Mouse (Mus musculus) ovary, adult 2 months (tissue): ENCODE measurements around the gene Olfr825. TPM values are rescaled to one million over a fixed set of nuclear protein-coding genes. Genes with fewer than 3 reads are reported as not detected.

Experiments used
- polyA plus RNA-seq: library from polyadenylated mRNA; depleted of rRNA; stranded (reverse); fragments of >200 nt; gene quantifications from 2 replicates; pipeline ENCODE4 v1.2.3, GENCODE M21; 2012; rRNA removed

Gene Olfr825
- polyA plus RNA-seq = not detected in 2 replicates

DNA sequence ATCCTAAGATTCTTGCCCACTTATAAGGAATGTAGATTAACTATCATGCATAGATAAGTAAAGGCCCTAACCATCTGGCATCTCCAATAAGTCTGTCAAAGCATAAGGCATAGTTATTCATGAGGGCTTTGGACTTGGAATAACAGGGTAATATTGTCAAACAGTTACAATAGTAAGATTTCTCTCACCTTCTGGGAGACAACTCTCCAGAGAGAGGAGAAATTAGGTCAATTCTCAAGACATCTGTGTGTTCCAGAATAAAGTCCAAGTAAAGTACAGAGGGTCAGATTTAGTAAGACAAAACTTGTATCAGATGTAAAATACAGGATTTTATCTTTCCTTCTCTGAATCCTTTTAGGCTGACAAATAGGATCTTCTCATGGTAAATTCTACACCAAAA lies at the start of gene Olfr825:
TSS of gene Olfr825 (minus strand) at position 101 of the 400 bp plus-strand sequence.

GRCm38 (mm10) chr10:130214303-130214702 lies 47.7 kb upstream of the Olfr825 start, which contains the start of gene Olfr827:
Gene Olfr827 (minus strand): TSS chr10:130214403.

DNA sequence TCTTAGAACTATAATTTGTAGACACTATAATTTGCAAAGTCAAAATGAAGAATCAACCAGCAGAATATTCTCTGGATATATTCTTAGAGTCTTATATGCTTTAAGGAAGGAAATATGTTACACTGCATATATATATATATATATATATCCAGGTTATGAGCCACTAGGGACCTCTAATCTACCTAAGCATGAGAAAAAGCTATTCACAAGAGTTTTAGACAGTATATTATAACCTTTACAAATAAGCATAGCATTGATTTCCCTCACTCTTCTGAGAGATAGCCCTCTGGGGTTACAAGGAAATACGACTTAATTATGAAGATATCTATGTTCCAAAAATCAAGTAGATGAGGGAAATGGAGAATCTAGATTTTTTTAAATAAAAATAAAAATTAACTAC lies 17.5 kb upstream of the Olfr825 start, which contains the start of gene Olfr826:
TSS of gene Olfr826 (minus strand) at position 101 of the 400 bp plus-strand sequence.

DNA sequence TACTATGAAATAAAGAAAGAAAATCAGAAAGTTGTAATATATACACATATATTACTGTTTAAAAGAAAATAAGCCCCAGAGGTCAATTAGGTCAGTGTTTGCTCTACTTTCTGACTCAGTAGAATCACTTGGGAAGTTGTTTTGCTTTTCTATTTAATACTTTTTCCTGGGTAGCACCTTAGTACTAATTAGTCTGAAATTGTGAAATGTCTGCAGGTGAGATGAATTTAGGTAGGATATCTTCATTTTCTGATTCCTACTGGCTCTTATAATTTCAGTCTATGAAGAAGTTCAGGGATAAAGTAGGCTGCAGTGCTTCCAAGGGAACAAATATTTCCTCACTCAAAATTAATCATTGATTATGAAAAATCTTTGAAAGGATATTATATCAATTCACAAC lies 36.7 kb downstream of the Olfr825 start, which contains the start of gene Olfr824:
TSS of gene Olfr824 (minus strand) at position 101 of the 400 bp plus-strand sequence.

DNA sequence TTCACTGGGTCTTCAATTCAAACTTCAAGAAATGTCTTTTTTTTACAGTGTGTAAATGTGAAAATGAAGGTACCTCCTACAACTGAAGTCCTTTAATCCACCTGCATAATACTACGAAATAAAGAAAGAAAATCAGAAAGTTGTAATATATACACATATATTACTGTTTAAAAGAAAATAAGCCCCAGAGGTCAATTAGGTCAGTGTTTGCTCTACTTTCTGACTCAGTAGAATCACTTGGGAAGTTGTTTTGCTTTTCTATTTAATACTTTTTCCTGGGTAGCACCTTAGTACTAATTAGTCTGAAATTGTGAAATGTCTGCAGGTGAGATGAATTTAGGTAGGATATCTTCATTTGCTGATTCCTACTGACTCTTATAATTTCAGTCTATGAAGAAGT lies 51.3 kb downstream of the Olfr825 start, which contains the start of gene Olfr823:
TSS of gene Olfr823 (minus strand) at position 101 of the 400 bp plus-strand sequence.

Other genes starting within 250 kb of the Olfr825 start
- gene Olfr818, start 217.7 kb downstream of the Olfr825 start, polyA plus RNA-seq = not detected in 2 replicates
- gene Olfr819, start 199.5 kb downstream of the Olfr825 start, polyA plus RNA-seq = not detected in 2 replicates
- not detected in 2 replicates for gene Olfr247, start 190.6 kb downstream of the Olfr825 start, polyA plus RNA-seq
- not detected in 2 replicates for gene Gm10310, start 181.7 kb downstream of the Olfr825 start, polyA plus RNA-seq
- gene Olfr820, start 154.1 kb downstream of the Olfr825 start, polyA plus RNA-seq = not detected in 2 replicates
- gene Olfr821, start 136.4 kb downstream of the Olfr825 start, polyA plus RNA-seq = not detected in 2 replicates
- not detected in 2 replicates for gene Olfr822, start 95.6 kb downstream of the Olfr825 start, polyA plus RNA-seq
- gene Olfr823, start 51.4 kb downstream of the Olfr825 start, polyA plus RNA-seq = not detected in 2 replicates
- 0.20 and 0.67 TPM in 2 replicates for gene Olfr824, start 36.8 kb downstream of the Olfr825 start, polyA plus RNA-seq
- gene Olfr826, start 17.4 kb upstream of the Olfr825 start, polyA plus RNA-seq = not detected in 2 replicates
- gene Olfr827, start 47.6 kb upstream of the Olfr825 start, polyA plus RNA-seq = not detected in 2 replicates
- gene Neurod4, start 113.5 kb upstream of the Olfr825 start, polyA plus RNA-seq = not detected in 2 replicates
- gene Tespa1, start 156.1 kb upstream of the Olfr825 start, polyA plus RNA-seq = 0.08 and 0.09 TPM in 2 replicates
- gene Vmn2r84, start 227.6 kb upstream of the Olfr825 start, polyA plus RNA-seq = not detected in 2 replicates